Mouse (Mus musculus): ENCODE results near the gene Gm13287.
"Not testable (repeated sequence)": the region's sequence is repeated elsewhere in the genome, so short reads cannot be mapped to it uniquely, and the experiment has no call there.

Gene Gm13287

DNA sequence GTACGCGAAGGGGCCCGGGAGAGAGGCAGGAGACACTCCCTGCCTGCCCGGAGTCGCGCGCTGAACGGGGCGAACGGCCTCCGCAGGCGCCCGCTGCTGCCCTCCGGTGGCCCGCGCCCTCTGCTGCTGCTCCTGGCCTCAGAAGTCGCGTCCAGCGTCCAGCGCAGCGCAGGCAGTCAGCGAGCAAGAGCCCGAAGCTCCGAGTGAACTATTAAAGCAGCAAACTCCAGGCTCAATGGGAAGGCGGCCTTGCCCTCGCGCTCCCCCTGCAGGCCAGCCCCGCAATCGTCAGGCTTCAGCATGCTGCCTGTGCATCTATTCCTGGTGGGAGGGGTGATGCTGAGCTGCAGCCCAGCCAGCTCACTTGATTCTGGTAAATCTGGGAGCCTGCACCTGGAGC lies at the start of gene Gm13287:
Gene Gm13287 (plus strand): TSS at position 301 of the 400 bp plus-strand sequence.
- not testable (repeated sequence) for DNase-seq

GRCm38 (mm10) chr4:88754818-88755340 lies 48.2 kb upstream of the Gm13287 start, which contains the start of gene Gm13271:
Gene Gm13271, plus strand, starts transcription at chr4:88754868.
- peak; percentile 73 to 81 for DNase-seq

DNA sequence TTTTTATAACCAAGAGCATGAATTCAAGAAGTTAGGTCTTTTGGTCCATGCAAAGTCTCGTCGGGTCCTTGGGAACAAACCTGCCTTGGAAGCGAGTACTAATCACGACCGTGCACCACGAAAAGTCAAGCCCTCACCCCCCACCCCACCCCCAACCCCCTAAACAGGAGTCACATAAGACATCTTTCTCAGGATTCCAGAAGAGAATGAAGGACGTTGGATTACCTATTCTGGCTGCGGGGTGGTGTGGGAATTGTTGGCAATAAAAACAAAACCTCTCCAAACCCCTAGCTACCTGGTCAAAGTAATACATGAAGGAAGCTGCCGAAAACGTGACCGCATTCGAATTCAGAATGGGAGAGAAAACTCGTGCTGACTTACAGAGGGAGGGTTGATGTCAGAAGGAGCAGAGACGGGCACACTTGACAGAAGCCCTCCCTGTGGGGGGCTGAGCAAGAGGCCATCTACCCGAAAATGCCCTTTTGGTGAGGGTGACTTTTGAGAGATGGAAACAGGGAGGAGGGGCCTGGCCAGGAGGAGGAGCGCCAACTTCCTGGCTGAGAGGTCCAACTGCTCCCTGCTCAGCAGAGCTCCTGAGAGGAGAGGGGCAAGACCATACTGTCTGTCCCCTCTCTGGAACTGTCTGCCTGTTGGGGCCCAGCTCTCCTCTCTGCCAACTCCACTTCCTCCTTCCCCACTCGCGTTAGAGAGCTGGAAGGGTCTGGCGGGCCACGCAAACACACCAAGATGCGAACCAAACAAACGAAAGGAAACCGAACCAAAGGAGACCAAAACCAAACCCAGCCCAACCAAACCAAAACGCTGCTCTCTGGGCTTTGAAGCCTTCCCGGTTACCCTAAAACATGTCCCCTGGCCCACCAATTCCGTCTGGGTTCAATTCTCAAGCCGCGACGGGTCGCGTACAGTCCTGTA lies 46.2 kb upstream of the Gm13287 start:
- DNase-seq = not testable (repeated sequence)

DNA sequence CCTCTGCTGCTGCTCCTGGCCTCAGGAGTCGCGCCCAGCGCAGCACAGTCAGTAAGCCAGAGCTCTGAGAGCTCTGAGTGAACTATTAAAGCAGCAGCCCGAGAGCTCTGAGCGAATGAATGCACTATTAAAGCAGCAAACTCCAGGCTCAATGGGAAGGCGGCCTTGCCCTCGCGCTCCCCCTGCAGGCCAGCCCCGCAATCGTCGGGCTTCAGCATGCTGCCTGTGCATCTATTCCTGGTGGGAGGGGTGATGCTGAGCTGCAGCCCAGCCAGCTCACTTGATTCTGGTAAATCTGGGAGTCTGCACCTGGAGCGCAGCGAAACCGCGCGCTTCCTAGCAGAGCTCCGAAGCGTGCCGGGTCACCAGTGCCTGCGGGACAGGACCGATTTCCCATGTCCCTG lies 45.4 kb upstream of the Gm13287 start:
- peak; percentile 89 for DNase-seq

DNA sequence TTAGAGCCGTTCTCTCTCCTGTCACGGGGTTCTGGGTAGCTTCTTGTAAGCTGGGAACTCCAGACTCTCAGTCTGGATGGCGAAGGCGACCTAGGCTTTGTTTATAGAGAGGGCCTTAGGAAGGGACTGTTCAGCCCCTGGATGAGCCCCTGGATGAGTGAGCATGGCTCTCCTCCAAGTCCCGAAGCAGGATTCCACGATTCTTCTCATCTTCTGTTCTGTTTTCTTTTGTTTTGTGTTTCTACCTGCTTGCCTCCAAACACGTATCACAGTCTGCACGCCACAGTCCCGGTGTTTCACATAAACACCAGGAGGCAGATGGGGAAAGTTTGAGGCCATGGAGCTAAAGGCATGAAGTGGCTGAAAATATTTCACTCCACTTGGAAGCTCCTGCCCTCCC lies 44.3 kb upstream of the Gm13287 start:
- DNase-seq = not testable (repeated sequence)

DNA sequence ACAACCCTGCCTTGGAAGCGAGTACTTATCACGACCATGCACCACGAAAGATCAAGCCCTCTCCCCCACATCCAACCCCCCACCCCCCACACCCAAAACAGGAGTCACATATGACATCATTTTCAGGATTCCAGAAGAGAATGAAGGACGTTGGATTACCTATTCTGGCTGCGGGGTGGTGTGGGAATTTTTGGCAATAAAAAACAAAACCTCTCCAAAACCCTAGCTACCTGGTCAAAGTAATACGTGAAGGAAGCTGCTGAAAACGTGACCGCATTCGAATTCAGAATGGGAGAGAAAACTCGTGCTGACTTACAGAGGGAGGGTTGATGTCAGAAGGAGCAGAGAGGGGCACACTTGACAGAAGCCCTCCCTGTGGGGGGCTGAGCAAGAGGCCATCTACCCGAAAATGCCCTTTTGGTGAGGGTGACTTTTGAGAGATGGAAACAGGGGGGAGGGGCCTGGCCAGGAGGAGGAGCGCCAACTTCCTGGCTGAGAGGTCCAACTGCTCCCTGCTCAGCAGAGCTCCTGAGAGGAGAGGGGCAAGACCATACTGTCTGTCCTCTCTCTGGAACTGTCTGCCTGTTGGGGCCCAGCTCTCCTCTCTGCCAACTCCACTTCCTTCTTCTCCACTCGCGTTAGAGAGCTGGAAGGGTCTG lies 43.3 kb upstream of the Gm13287 start, which contains the start of gene Gm13283:
Gene Gm13283 (plus strand): TSS at position 510 of the 659 bp plus-strand sequence.
- DNase-seq = peak in 1 of 2 experiments; percentile 43

GRCm38 (mm10) chr4:88760431-88760830 lies 42.6 kb upstream of the Gm13287 start:
- DNase-seq = peak; percentile 53 to 54

GRCm38 (mm10) chr4:88761776-88762175 lies 41.3 kb upstream of the Gm13287 start:
- DNase-seq = peak; percentile 88

DNA sequence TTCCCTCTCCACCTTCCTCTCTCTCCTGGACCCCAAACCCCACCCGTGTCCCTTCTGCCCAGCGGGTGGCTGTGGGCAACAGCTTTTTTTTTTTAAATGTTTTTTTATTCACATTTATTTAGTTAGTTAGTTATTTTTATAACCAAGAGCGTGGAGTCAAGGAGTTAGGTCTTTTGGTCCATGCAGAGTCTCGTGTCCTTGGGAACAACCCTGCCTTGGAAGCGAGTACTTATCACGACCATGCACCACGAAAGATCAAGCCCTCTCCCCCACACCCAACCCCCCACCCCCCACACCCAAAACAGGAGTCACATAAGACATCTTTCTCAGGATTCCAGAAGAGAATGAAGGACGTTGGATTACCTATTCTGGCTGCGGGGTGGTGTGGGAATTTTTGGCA lies 40.7 kb upstream of the Gm13287 start:
- DNase-seq = peak in 1 of 2 experiments; percentile 16

GRCm38 (mm10) chr4:88763384-88764018 lies 39.6 kb upstream of the Gm13287 start:
- peak in 1 of 2 experiments; percentile 33 for DNase-seq

DNA sequence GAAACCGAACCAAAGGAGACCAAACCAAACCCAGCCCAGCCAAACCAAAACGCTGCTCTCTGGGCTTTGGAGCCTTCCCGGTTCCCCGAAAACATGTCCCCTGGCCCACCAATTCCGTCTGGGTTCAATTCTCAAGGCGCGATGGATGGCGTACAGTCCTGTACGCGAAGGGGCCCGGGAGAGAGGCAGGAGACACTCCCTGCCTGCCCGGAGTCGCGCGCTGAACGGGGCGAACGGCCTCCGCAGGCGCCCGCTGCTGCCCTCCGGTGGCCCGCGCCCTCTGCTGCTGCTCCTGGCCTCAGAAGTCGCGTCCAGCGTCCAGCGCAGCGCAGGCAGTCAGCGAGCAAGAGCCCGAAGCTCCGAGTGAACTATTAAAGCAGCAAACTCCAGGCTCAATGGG lies 29.5 kb upstream of the Gm13287 start, which contains the start of gene Gm13290:
Gene Gm13290 (plus strand): TSS at position 301 of the 400 bp plus-strand sequence.
- DNase-seq = not testable (repeated sequence)

DNA sequence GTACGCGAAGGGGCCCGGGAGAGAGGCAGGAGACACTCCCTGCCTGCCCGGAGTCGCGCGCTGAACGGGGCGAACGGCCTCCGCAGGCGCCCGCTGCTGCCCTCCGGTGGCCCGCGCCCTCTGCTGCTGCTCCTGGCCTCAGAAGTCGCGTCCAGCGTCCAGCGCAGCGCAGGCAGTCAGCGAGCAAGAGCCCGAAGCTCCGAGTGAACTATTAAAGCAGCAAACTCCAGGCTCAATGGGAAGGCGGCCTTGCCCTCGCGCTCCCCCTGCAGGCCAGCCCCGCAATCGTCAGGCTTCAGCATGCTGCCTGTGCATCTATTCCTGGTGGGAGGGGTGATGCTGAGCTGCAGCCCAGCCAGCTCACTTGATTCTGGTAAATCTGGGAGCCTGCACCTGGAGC lies 26.4 kb upstream of the Gm13287 start, which contains the start of gene Gm13289:
Gene Gm13289 (plus strand): TSS at position 301 of the 400 bp plus-strand sequence.
- DNase-seq = not testable (repeated sequence)

GRCm38 (mm10) chr4:88779550-88779949 lies 23.5 kb upstream of the Gm13287 start, which contains the start of gene Gm13272:
Gene Gm13272, plus strand, starts transcription at chr4:88779850.
- DNase-seq = not testable (repeated sequence)

GRCm38 (mm10) chr4:88780320-88780719 lies 22.7 kb upstream of the Gm13287 start:
- peak in 1 of 2 experiments; percentile 23 for DNase-seq

DNA sequence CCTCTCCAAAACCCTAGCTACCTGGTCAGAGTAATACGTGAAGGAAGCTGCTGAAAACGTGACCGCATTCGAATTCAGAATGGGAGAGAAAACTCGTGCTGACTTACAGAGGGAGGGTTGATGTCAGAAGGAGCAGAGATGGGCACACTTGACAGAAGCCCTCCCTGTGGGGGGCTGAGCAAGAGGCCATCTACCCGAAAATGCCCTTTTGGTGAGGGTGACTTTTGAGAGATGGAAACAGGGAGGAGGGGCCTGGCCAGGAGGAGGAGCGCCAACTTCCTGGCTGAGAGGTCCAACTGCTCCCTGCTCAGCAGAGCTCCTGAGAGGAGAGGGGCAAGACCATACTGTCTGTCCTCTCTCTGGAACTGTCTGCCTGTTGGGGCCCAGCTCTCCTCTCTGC lies 21.2 kb upstream of the Gm13287 start, which contains the start of gene Ifnz:
Gene Ifnz (plus strand): TSS at position 301 of the 400 bp plus-strand sequence.
- not testable (repeated sequence) for DNase-seq

DNA sequence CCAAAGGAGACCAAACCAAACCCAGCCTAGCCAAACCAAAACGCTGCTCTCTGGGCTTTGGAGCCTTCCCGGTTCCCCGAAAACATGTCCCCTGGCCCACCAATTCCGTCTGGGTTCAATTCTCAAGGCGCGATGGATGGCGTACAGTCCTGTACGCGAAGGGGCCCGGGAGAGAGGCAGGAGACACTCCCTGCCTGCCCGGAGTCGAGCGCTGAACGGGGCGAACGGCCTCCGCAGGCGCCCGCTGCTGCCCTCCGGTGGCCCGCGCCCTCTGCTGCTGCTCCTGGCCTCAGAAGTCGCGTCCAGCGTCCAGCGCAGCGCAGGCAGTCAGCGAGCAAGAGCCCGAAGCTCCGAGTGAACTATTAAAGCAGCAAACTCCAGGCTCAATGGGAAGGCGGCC lies 20.7 kb upstream of the Gm13287 start:
- not testable (repeated sequence) for DNase-seq

- not testable (repeated sequence) for DNase-seq
Observed at GRCm38 (mm10) chr4:88785409-88785808, 17.6 kb upstream of the Gm13287 start, which contains the start of gene Gm13276. Gene Gm13276, plus strand, starts transcription at chr4:88785709.

GRCm38 (mm10) chr4:88788402-88788801 lies 14.7 kb upstream of the Gm13287 start, which contains the start of gene Gm13277:
Gene Gm13277, plus strand, starts transcription at chr4:88788632.
- peak; percentile 67 to 75 for DNase-seq

GRCm38 (mm10) chr4:88791250-88791649 lies 11.8 kb upstream of the Gm13287 start, which contains the start of gene Gm13278:
Gene Gm13278, plus strand, starts transcription at chr4:88791550.
- DNase-seq = not testable (repeated sequence)

GRCm38 (mm10) chr4:88793936-88794675 lies 8.9 kb upstream of the Gm13287 start, which contains the start of gene Gm13275:
Gene Gm13275, plus strand, starts transcription at chr4:88794487.
- DNase-seq = peak; percentile 74 to 82

GRCm38 (mm10) chr4:88797097-88797496 lies 6.0 kb upstream of the Gm13287 start, which contains the start of gene Gm13279:
Gene Gm13279, plus strand, starts transcription at chr4:88797397.
- DNase-seq = not testable (repeated sequence)
